Mouse (Mus musculus): ENCODE results near the gene Lrrc8d.

- TF ChIP-seq EP300 (IDR thresholded peaks at IDR 0.05; ENCODE audit: low read depth): no peak
- TF ChIP-seq CTCF (IDR thresholded peaks at IDR 0.05; ENCODE audit: low read depth): peak; percentile 85
Measured at GRCm38 (mm10) chr5:105684861-105685600, 14.7 kb upstream of the Lrrc8d start.

Data from liver, postnatal 0 days (tissue).